Mouse (Mus musculus): ENCODE data around the gene Nkain4. TPM values are rescaled to one million over a fixed set of nuclear protein-coding genes. Genes with fewer than 3 reads are reported as not detected.

Nkain4 gene
- polyA plus RNA-seq, 1 experiment from 2014 or later = 7.3 TPM

DNA sequence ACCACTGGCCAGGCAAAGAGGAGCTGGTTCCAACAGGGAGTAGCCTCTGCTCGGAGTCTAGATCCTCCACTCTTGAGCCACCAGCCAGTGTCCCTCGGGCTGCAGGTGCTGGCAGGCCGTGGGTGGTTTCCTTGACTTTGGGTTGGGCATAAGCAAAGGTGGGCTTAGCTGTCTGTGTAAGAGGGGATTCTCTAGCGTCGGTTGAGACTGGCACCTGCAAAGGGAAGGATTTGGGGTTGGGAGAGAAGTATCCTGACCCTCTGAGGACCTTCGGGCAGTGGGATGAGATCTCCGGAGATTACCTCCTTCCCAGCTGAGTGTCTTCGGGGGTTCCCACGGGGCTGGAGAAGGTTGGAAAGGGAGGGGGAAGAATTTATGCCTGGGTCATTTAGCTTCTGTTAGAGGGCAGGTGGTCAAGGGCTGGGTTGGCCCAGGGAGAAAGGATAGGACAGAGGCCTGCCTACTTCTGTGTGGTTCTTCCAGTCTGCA lies 62.6 kb downstream of the Nkain4 start:
- ATAC-seq (ENCODE audit: insufficient number of reproducible peaks, insufficient read depth, low FRiP score, low TSS enrichment, low read depth) = no peak
- H3K27ac ChIP-seq = no peak overlapping the region
- H3K36me3 ChIP-seq = no peaks in the 10 kb centered on the region
- H3K9me3 ChIP-seq = no peaks in the 10 kb centered on the region
- H3K27me3 ChIP-seq = peaks cover 100% of the 10 kb centered on the region
- 0 out of 2 replicates have a peak overlapping the region, but pooled peaks have one; percentile 6 for H3K4me3 ChIP-seq
- WGBS = 7% methylated on average over 9 of the region's 9 CpGs
- H3K9ac ChIP-seq = no peak overlapping the region
- H3K4me2 ChIP-seq = no peak overlapping the region
- peaks cover 25% of the 10 kb centered on the region for H3K4me1 ChIP-seq

DNA sequence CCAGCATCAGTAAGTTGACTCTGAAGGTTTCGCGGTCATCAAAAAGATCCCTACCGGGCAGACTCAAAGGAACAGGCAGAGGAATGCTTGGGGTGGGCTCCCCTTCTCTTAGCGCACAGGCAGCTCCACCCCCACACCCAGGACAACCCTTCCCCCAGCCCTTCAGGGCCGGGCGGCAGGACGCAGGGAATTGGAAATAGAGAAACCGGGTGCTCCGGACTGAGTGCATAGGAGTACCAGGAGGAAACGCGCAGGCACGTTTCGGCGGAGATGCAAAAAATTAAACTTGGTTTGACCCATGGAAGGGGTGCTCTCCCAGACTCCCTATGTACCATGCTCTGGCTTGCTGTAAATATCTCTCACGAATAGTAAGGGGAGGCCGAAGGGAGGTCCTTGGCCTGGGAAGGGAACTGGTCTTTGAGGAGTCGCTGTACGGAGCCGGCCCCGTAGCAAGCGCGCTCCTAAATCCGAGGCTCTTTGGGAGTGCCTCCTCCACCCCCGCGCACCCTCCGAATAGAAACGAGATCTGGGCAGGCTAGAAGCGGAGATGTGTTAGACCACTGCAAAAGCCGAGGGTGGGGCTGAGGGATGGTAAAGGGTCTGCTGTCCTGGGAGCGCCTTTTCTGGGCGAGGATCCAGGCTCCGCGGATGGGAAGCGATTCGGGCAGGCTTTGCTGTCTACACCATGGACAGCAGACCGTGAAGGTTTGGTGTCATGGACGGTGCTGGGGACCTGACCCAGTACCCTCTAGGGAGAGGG lies 63.2 kb downstream of the Nkain4 start:
- H3K27ac ChIP-seq = no peak overlapping the region
- H3K4me3 ChIP-seq = peak overlapping the region; percentile 12; the same call in 1 of the 2 replicates
- H3K27me3 ChIP-seq = peaks cover 100% of the 10 kb centered on the region
- WGBS = under 1% methylated on average over 37 of the region's 37 CpGs
- no peaks in the 10 kb centered on the region for H3K36me3 ChIP-seq
- ATAC-seq (ENCODE audit: insufficient number of reproducible peaks, insufficient read depth, low FRiP score, low TSS enrichment, low read depth) = no peak
- H3K9ac ChIP-seq = no peak overlapping the region
- peaks cover 25% of the 10 kb centered on the region for H3K4me1 ChIP-seq
- no peaks in the 10 kb centered on the region for H3K9me3 ChIP-seq
- H3K4me2 ChIP-seq = no peak overlapping the region

DNA sequence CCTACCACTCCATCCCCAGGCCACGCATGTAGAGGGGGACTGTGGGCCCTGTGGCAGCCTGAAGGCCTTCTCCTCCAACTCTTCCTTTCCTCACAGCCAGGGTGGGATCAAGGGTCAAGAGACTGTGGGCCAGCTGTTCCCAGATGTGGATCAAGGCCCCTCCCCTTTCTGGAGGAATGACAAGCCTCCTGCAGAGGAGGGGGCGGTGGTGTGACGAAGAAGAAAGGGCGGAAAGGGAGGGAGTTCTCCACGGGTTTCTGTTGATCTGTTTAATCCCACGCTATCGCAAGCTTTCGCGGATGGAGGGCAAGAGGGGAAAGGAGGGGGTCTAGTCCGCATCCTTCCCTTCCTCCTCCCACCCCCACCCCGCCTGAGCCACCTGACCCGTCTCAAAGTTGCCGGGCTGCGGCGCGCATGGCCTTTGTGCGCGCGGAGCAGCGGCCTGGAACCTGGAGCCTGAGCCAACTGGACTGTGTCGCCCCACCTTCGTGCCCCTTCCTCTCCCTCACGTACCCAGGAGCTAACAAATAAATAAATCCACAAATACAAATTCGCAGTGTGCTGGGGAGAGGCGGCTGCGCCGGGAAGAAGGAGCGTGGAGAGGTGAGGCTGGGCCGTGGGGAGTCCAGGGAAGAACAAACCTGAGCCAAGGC lies 64.0 kb downstream of the Nkain4 start:
- H3K4me2 ChIP-seq = no peak overlapping the region; the same call in 1 of the 2 replicates
- 1% methylated on average over 29 of the region's 29 CpGs for WGBS
- H3K4me3 ChIP-seq = peak overlapping the region; percentile 12; the same call in 1 of the 2 replicates

DNA sequence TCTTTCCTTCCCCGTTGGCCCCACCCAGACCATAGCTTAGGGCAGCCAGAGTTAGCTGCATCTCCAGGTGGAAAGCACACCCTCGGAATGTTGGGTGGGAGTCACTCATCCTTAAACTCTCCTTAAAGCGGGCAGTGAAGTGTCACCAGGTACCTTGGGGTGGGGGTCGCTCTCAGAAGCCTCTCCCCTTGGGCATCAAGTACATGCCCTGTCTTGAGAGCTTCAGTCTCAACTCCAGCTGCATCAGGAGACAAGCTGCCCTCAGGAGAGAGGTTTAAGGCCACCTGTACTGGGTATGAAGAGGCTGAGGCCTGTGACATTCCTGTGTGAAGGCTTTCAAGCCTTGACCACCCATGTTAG lies 64.6 kb downstream of the Nkain4 start:
- ATAC-seq (ENCODE audit: insufficient number of reproducible peaks, insufficient read depth, low FRiP score, low TSS enrichment, low read depth) = no peak
- WGBS = 17% methylated on average over 4 of the region's 4 CpGs
- Histone ChIP-seq H3K4me2 (no peak overlapping the region), H3K36me3 (no peaks in the 10 kb centered on the region), H3K4me3 (no peak overlapping the region), H3K9me3 (no peaks in the 10 kb centered on the region), H3K9ac (no peak overlapping the region), H3K27me3 (peaks cover 97% of the 10 kb centered on the region), H3K27ac (no peak overlapping the region), H3K4me1 (peaks cover 25% of the 10 kb centered on the region)

More for the DNA sequence above, 64.0 kb downstream of the Nkain4 start:
- Histone ChIP-seq H3K27ac (no peak overlapping the region), H3K9ac (no peak overlapping the region), H3K4me1 (peaks cover 25% of the 10 kb centered on the region), H3K27me3 (peaks cover 99% of the 10 kb centered on the region), H3K9me3 (no peaks in the 10 kb centered on the region), H3K36me3 (no peaks in the 10 kb centered on the region)
- no peak for ATAC-seq (ENCODE audit: insufficient number of reproducible peaks, insufficient read depth, low FRiP score, low TSS enrichment, low read depth)

DNA sequence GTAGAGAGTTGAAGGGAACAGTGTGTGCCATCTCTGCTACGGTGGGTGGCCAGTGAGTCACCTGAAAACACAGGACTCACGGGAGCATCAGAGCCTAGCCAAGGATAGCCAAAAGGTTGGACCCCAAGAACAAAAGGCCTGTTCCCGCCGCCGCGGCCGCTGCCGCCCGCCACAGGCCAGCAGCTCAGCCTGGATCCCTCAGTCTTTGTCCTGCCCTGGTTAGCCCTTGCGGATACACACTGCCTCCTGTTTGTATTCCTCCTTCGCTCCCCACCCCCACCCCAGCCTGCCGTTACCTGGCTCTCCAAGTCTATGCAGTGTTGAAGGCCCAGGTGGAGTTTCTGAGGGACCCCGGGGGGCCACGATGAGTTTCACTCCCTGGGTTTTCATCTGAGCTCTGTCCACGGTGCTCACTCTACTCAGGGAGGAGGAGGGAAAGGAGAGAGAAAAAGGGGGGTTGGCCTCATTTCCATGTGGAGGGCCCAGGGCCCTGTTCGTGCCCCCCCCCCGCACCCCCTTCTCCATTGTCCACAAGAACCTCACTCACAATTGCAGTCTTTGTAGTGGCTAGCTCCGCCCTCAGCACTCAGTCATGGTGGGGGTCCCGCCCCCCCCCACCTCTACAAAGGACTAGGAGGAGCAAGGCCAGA lies 65.1 kb downstream of the Nkain4 start:
- Histone ChIP-seq H3K9me3 (no peaks in the 10 kb centered on the region), H3K4me2 (no peak overlapping the region), H3K9ac (no peak overlapping the region), H3K27ac (no peak overlapping the region), H3K27me3 (peaks cover 92% of the 10 kb centered on the region), H3K36me3 (no peaks in the 10 kb centered on the region), H3K4me1 (peaks cover 20% of the 10 kb centered on the region), H3K4me3 (no peak overlapping the region)
- WGBS = 10% methylated on average over 17 of the region's 19 CpGs
- no peak for ATAC-seq (ENCODE audit: insufficient number of reproducible peaks, insufficient read depth, low FRiP score, low TSS enrichment, low read depth)

DNA sequence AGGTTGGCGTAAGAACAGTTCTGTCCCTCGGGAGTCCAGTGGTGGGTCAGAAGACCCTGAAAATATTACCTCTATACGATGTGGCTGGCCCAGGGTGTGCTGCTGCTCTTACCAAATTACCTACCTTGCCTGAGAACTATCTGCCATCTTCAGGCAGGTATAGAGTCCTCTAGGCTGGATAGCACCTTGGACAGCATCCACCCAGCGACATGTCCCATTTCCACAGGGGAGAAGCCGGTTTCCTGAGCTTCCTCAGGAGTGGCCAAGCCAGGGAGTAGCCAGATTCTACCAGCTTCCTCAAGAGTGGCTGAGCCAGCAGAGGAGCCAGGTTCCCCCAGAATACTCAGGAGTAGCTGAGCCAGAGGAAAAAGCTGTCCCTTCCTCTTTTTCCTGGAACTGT lies 69.2 kb downstream of the Nkain4 start:
- peaks cover 51% of the 10 kb centered on the region for H3K27me3 ChIP-seq
- H3K9me3 ChIP-seq = no peaks in the 10 kb centered on the region
- no peak for ATAC-seq (ENCODE audit: insufficient number of reproducible peaks, insufficient read depth, low FRiP score, low TSS enrichment, low read depth)
- no peaks in the 10 kb centered on the region for H3K4me1 ChIP-seq
- H3K4me2 ChIP-seq = no peak overlapping the region
- no peak overlapping the region for H3K4me3 ChIP-seq
- no peaks in the 10 kb centered on the region for H3K36me3 ChIP-seq
- no peak overlapping the region for H3K9ac ChIP-seq
- no peak overlapping the region for H3K27ac ChIP-seq
- WGBS = 61% methylated on average over 5 of the region's 5 CpGs

Small RNA genes within 50 kb of the gene (microRNA-seq; reads per million reads assigned to microRNA genes)
- not detected for gene Mir124a-3

Other genes starting within 250 kb of the Nkain4 start
- gene Dido1, start 244.7 kb downstream of the Nkain4 start, polyA plus RNA-seq (2015; fragmentation: Nextera tagmentation; extraction: Ambion mirVana) = 36.3 and 36.5 TPM in 2 replicates
- 62.8 and 66.5 TPM in 2 replicates for gene Gid8, start 244.6 kb downstream of the Nkain4 start, polyA plus RNA-seq (2015; fragmentation: Nextera tagmentation; extraction: Ambion mirVana)
- 0.70 and 1.4 TPM in 2 replicates for gene Slc17a9, start 229.4 kb downstream of the Nkain4 start, polyA plus RNA-seq (2015; fragmentation: Nextera tagmentation; extraction: Ambion mirVana)
- gene Bhlhe23, start 177.8 kb downstream of the Nkain4 start, polyA plus RNA-seq (2015; fragmentation: Nextera tagmentation; extraction: Ambion mirVana) = 0.17 TPM in 1 of 2 replicates, not detected in the other
- gene Ythdf1, start 33.8 kb downstream of the Nkain4 start, polyA plus RNA-seq (2015; fragmentation: Nextera tagmentation; extraction: Ambion mirVana) = 49.1 and 62.8 TPM in 2 replicates
- not detected in 2 replicates for gene Birc7, start 25.7 kb downstream of the Nkain4 start, polyA plus RNA-seq (2015; fragmentation: Nextera tagmentation; extraction: Ambion mirVana)
- gene Arfgap1, start 12.5 kb upstream of the Nkain4 start, polyA plus RNA-seq (2015; fragmentation: Nextera tagmentation; extraction: Ambion mirVana) = 128 and 132 TPM in 2 replicates
- gene Col20a1, start 31.8 kb upstream of the Nkain4 start, polyA plus RNA-seq (2015; fragmentation: Nextera tagmentation; extraction: Ambion mirVana) = 0.84 and 0.93 TPM in 2 replicates
- 0.73 and 1.8 TPM in 2 replicates for gene Chrna4, start 88.8 kb upstream of the Nkain4 start, polyA plus RNA-seq (2015; fragmentation: Nextera tagmentation; extraction: Ambion mirVana)
- 0.59 and 0.63 TPM in 2 replicates for gene Kcnq2, start 180.6 kb upstream of the Nkain4 start, polyA plus RNA-seq (2015; fragmentation: Nextera tagmentation; extraction: Ambion mirVana)
- 0.20 TPM in 1 of 2 replicates, not detected in the other for gene Eef1a2, start 202.3 kb upstream of the Nkain4 start, polyA plus RNA-seq (2015; fragmentation: Nextera tagmentation; extraction: Ambion mirVana)
- gene Ppdpf, start 232.5 kb upstream of the Nkain4 start, polyA plus RNA-seq (2015; fragmentation: Nextera tagmentation; extraction: Ambion mirVana) = 327 and 423 TPM in 2 replicates
- gene Ptk6, start 248.1 kb upstream of the Nkain4 start, polyA plus RNA-seq (2015; fragmentation: Nextera tagmentation; extraction: Ambion mirVana) = 0.07 TPM in 1 of 2 replicates, not detected in the other

All from embryonic facial prominence, embryonic 13.5 days (tissue).